9 mouse cellular contexts compared by ENCODE assay signal in the genomic region with DNA sequence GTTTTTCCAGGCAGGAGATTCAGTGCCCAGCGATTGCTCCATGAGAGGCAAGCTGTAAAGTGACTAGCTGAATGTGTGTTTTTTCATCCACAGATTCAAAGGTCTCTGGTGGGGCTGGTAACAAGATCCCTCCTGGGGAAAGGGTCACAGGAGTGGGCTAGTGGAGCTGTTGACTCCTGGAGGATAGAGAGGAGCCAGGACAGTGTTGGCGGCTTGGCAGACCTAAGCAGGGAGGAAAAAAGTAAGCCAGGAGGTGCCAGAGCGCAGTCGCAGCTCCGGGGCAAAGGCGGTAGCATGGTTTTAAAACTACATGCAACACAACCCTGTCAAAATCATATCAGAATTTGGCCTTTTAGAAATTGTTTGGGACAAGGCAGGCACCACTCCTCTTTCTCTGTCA. TPM values are rescaled to one million over a fixed set of nuclear protein-coding genes. Genes with fewer than 3 reads are reported as not detected.
DNase-seq lines count a peak whose midpoint lies in the region; ATAC-seq lines count a peak whose summit lies in the region.
"Had no signal": no experiment of that assay in that cellular context is flagged by ENCODE, and none has a peak within 500 bp of the region (broad histone marks: within the 10 kb centered on the region; RNA-seq: fewer than 3 reads in every experiment).

No protein-coding gene starts in this region.

- no peak for ATAC-seq in erythroblast, adult 5-6 weeks (replicated peaks; ENCODE audit: low FRiP score, poor library complexity, severe bottlenecking)
- ATAC-seq in forebrain, embryonic 16.5 days, result no peak
- ATAC-seq in intestine, embryonic 16.5 days, result no peak

- 76% methylated on average over 6 of the region's 6 CpGs for WGBS in forebrain, embryonic 16.5 days
- 80% methylated on average over 6 of the region's 6 CpGs for WGBS in intestine, embryonic 16.5 days
- 74% methylated on average over 6 of the region's 6 CpGs for WGBS in midbrain, embryonic 10.5 days

- peaks cover 11% of the 10 kb centered on the region for H3K4me1 ChIP-seq in erythroblast, embryonic 14.5 days (ENCODE audit: control insufficient read depth)
- no peaks in the 10 kb centered on the region for H3K4me1 ChIP-seq in forebrain, embryonic 16.5 days (replicated peaks; ENCODE audit: control insufficient read depth, insufficient read depth, low read length)
- peaks cover 15% of the 10 kb centered on the region for H3K4me1 ChIP-seq in intestine, embryonic 16.5 days (ENCODE audit: control insufficient read depth, insufficient read depth, low read length)
- H3K4me1 ChIP-seq in midbrain, embryonic 10.5 days, result 0 out of 2 replicates have a peak, but pooled peaks cover 7% of the 10 kb centered on the region

- H3K4me3 ChIP-seq in erythroblast, embryonic 14.5 days (replicated peaks), result peak overlapping the region; percentile 46
- peak overlapping the region; percentile 25 for H3K4me3 ChIP-seq in forebrain, embryonic 16.5 days (replicated peaks; ENCODE audit: low read length)
- H3K4me3 ChIP-seq in intestine, embryonic 16.5 days (ENCODE audit: low read length), result peak overlapping the region; percentile 10; the same call in 1 of the 2 replicates
- peak overlapping the region; percentile 39 for H3K4me3 ChIP-seq in midbrain, embryonic 10.5 days

- no peak overlapping the region for H3K27ac ChIP-seq in forebrain, embryonic 16.5 days (ENCODE audit: low read length)
- no peak overlapping the region for H3K27ac ChIP-seq in intestine, embryonic 16.5 days (ENCODE audit: low read length)
- H3K27ac ChIP-seq in midbrain, embryonic 10.5 days (replicated peaks), result peak overlapping the region; percentile 38; the same call in 1 of the 2 replicates

- H3K36me3 ChIP-seq in erythroblast, embryonic 14.5 days (ENCODE audit: control insufficient read depth), result no peaks in the 10 kb centered on the region; the same call in 1 of the 2 replicates
- no peaks in the 10 kb centered on the region for H3K36me3 ChIP-seq in forebrain, embryonic 16.5 days (ENCODE audit: control insufficient read depth, insufficient read depth)
- H3K36me3 ChIP-seq in intestine, embryonic 16.5 days (ENCODE audit: control insufficient read depth, insufficient read depth, low read length), result no peaks in the 10 kb centered on the region
- no peaks in the 10 kb centered on the region for H3K36me3 ChIP-seq in midbrain, embryonic 10.5 days

- no peaks in the 10 kb centered on the region for H3K9me3 ChIP-seq in erythroblast, embryonic 14.5 days (ENCODE audit: control insufficient read depth, low read length)
- no peaks in the 10 kb centered on the region for H3K9me3 ChIP-seq in forebrain, embryonic 16.5 days (ENCODE audit: control insufficient read depth, low read length)
- no peaks in the 10 kb centered on the region for H3K9me3 ChIP-seq in intestine, embryonic 16.5 days (ENCODE audit: control insufficient read depth, low read length)
- H3K9me3 ChIP-seq in midbrain, embryonic 10.5 days (replicated peaks), result no peaks in the 10 kb centered on the region

- H3K4me2 ChIP-seq in forebrain, embryonic 16.5 days (ENCODE audit: low read length), result peak overlapping the region; percentile 38
- no peak overlapping the region for H3K4me2 ChIP-seq in intestine, embryonic 16.5 days (ENCODE audit: low read depth, low read length)

- no peaks in the 10 kb centered on the region for H3K27me3 ChIP-seq in erythroblast, embryonic 14.5 days (ENCODE audit: control insufficient read depth)
- no peaks in the 10 kb centered on the region for H3K27me3 ChIP-seq in forebrain, embryonic 16.5 days (replicated peaks; ENCODE audit: control insufficient read depth, insufficient read depth, low read length)
- H3K27me3 ChIP-seq in intestine, embryonic 16.5 days (replicated peaks; ENCODE audit: control insufficient read depth, insufficient read depth, low read length), result no peaks in the 10 kb centered on the region
- no peaks in the 10 kb centered on the region for H3K27me3 ChIP-seq in midbrain, embryonic 10.5 days (ENCODE audit: low read depth, poor library complexity, severe bottlenecking)

- DNase-seq in midbrain, embryonic 10.5 days (ENCODE audit: low spot score), result no peak
- DNase-seq in left cerebral cortex, adult 9 months (ENCODE audit: low spot score in 2 of 2), result no peak
- no peak for DNase-seq in thymus, adult 18-20 months
- no peak for DNase-seq in urinary bladder, adult 2 months (ENCODE audit: low spot score)

- H3K9ac ChIP-seq in forebrain, embryonic 16.5 days (replicated peaks; ENCODE audit: low read depth, low read length), result 0 out of 2 replicates have a peak overlapping the region, but pooled peaks have one; percentile 15
- H3K9ac ChIP-seq in intestine, embryonic 16.5 days (ENCODE audit: low read depth, low read length), result no peak overlapping the region

RNA-seq across cellular contexts. Expression of gene Slc38a4, which starts 52.6 kb away (rescaled TPM):
- 0.01 TPM in 1 of 2 replicates, not detected in the other for polyA plus RNA-seq in erythroblast, embryonic 14.5 days (2012)
- not detected in 2 replicates for total RNA-seq in erythroblast, adult 5-6 weeks (2015; ENCODE audit: low replicate concordance)
- total RNA-seq in erythroblast, adult 5-6 weeks (2017; ENCODE audit: low replicate concordance), result not detected in 2 replicates
- polyA plus RNA-seq in forebrain, embryonic 16.5 days (2015; fragmentation: Nextera tagmentation; extraction: Ambion mirVana), result 3.7 and 5.0 TPM in 2 replicates
- polyA plus RNA-seq in intestine, embryonic 16.5 days (2015; fragmentation: Nextera tagmentation; extraction: Ambion mirVana), result 31.9 and 32.8 TPM in 2 replicates
- polyA plus RNA-seq in midbrain, embryonic 10.5 days (2016; fragmentation: Nextera tagmentation; extraction: Ambion mirVana), result 24.4 and 27.3 TPM in 2 replicates
- polyA plus RNA-seq in urinary bladder, adult 2 months (2012; rRNA removed), result 4.1 and 4.9 TPM in 2 replicates
- total RNA-seq: hematopoietic stem cell, adult 5-6 weeks had no signal
